Mouse (Mus musculus): ENCODE measurements around the gene Arhgef6. TPM values are rescaled to one million over a fixed set of nuclear protein-coding genes. Genes with fewer than 3 reads are reported as not detected.

Arhgef6 gene
- polyA plus RNA-seq, 1 experiment from 2014 or later: 6.8 TPM

DNA sequence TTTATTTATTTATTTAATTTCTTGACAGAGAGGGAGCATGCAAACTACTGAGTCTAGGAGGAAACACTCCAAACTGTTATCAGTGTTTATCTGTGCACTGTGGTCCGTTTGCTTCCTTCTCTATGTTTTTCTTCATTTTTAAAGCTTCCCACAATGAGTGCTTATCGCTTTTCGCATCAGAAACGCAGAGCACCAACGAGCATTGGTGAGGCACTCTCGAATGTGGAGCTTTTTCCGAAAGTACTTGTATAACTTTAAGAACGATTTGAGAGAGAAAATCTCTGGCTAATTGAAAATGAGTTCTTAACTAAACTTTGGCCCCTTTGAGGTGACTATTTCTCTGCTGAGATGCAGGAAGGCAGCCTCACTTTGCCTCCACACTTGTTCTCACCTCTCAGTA lies 151.2 kb downstream of the Arhgef6 start:
- Histone ChIP-seq H3K27me3 (ENCODE audit: control insufficient read depth, insufficient read depth, low read length) (no peaks in the 10 kb centered on the region), H3K9me3 (replicated peaks; ENCODE audit: control insufficient read depth, low read length) (no peaks in the 10 kb centered on the region), H3K9ac (ENCODE audit: low read length) (no peak overlapping the region), H3K4me1 (ENCODE audit: control insufficient read depth, insufficient read depth, low read length) (no peaks in the 10 kb centered on the region), H3K4me3 (replicated peaks; ENCODE audit: low read length) (no peak overlapping the region), H3K4me2 (ENCODE audit: low read depth, low read length) (no peak overlapping the region), H3K27ac (ENCODE audit: low read length) (no peak overlapping the region), H3K36me3 (ENCODE audit: control insufficient read depth, insufficient read depth, low read length) (no peaks in the 10 kb centered on the region)
- no peak for ATAC-seq (ENCODE audit: insufficient read depth, low FRiP score)
- 70% methylated on average over 8 of the region's 8 CpGs for WGBS

DNA sequence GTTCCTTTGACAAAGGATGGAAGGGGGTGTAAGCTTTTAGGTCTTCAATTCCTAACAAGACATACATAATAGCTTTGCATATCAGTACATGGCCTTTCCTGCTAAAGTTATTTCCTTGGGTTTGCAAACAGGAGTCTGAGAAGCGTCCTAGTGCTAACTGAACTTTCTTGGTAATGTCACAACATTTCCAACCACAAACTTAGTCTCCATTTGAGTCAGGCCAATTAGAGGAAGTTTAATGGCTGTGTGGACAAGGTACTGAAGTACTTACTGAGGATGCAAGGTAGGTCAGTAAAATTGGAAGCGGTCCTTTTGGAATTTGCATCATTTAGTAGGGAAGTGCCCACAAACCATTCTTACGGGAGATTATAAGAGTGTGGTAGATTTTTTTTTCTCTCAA lies 155.2 kb downstream of the Arhgef6 start:
- Histone ChIP-seq H3K4me1 (ENCODE audit: control insufficient read depth, insufficient read depth, low read length) (no peaks in the 10 kb centered on the region), H3K9ac (ENCODE audit: low read length) (no peak overlapping the region), H3K36me3 (ENCODE audit: control insufficient read depth, insufficient read depth, low read length) (no peaks in the 10 kb centered on the region), H3K4me2 (ENCODE audit: low read depth, low read length) (no peak overlapping the region), H3K27me3 (ENCODE audit: control insufficient read depth, insufficient read depth, low read length) (no peaks in the 10 kb centered on the region), H3K9me3 (replicated peaks; ENCODE audit: control insufficient read depth, low read length) (no peaks in the 10 kb centered on the region), H3K27ac (ENCODE audit: low read length) (no peak overlapping the region), H3K4me3 (replicated peaks; ENCODE audit: low read length) (no peak overlapping the region)
- WGBS: 78% methylated on average over 3 of the region's 3 CpGs
- no peak for ATAC-seq (ENCODE audit: insufficient read depth, low FRiP score)

DNA sequence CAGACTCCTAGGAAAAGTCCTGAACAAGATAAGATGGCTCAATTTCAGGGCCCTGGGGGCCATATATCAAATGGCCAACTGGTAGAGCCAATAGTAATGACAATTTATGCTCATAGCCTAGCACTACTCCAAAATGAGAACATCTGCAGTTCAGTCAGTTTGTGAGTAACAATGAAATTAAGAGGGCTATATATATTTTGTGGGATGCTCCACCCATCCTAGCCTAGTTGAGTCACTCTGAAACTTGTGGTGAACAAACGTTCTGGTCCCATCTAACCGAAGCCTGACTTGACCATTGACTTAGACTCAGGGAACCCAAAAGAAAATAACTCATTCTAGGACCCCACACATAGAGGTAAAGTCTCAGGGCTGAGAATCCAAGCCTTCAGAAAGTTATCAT lies 156.1 kb downstream of the Arhgef6 start:
- no peak overlapping the region for H3K4me3 ChIP-seq (replicated peaks; ENCODE audit: low read length)
- no peak overlapping the region for H3K27ac ChIP-seq (ENCODE audit: low read length)
- no peaks in the 10 kb centered on the region for H3K36me3 ChIP-seq (ENCODE audit: control insufficient read depth, insufficient read depth, low read length)
- no peaks in the 10 kb centered on the region for H3K9me3 ChIP-seq (replicated peaks; ENCODE audit: control insufficient read depth, low read length)
- 81% methylated on average over 2 of the region's 2 CpGs for WGBS
- H3K9ac ChIP-seq (ENCODE audit: low read length): no peak overlapping the region
- no peak overlapping the region for H3K4me2 ChIP-seq (ENCODE audit: low read depth, low read length)
- ATAC-seq (ENCODE audit: insufficient read depth, low FRiP score): no peak
- H3K4me1 ChIP-seq (ENCODE audit: control insufficient read depth, insufficient read depth, low read length): no peaks in the 10 kb centered on the region
- H3K27me3 ChIP-seq (ENCODE audit: control insufficient read depth, insufficient read depth, low read length): no peaks in the 10 kb centered on the region

Other genes starting within 250 kb of the Arhgef6 start
- gene Cd40lg, start 126.6 kb downstream of the Arhgef6 start, polyA plus RNA-seq (2015; fragmentation: Nextera tagmentation; extraction: Ambion mirVana): not detected in 2 replicates
- 83.8 and 90.4 TPM in 2 replicates for gene Rbmx, start 54.3 kb upstream of the Arhgef6 start, polyA plus RNA-seq (2015; fragmentation: Nextera tagmentation; extraction: Ambion mirVana)
- gene Gm364, start 70.4 kb upstream of the Arhgef6 start, polyA plus RNA-seq (2015; fragmentation: Nextera tagmentation; extraction: Ambion mirVana): not detected in 2 replicates
- not detected in 2 replicates for gene Gpr101, start 165.0 kb upstream of the Arhgef6 start, polyA plus RNA-seq (2015; fragmentation: Nextera tagmentation; extraction: Ambion mirVana)

Data from stomach, embryonic 16.5 days (tissue).